Mouse (Mus musculus) midbrain, postnatal 0 days (tissue): Measurements from ENCODE around the gene Mnd1. TPM values are rescaled to one million over a fixed set of nuclear protein-coding genes. Genes with fewer than 3 reads are reported as not detected.

Experiments used
- ATAC-seq: fragments of 200-750 bp; cut with Nextera tagmentation; 2 replicates; pipeline ENCODE4 v1.8.0; 2017; ENCODE audit warnings: moderate number of reproducible peaks, mild to moderate bottlenecking, moderate TSS enrichment, moderate library complexity; ENCODE audit not compliant: low FRiP score
- DNase-seq: peaks from one replicate; pipeline ENCODE4 v3.0.0-alpha.2; 2015; ENCODE audit warnings: low spot score
- H3K27ac ChIP-seq: fragments of 300-500 bp; sonication (generic); 2 replicates; pipeline ENCODE4 v1.5.1; 2014; ENCODE audit warnings: low read depth, mild to moderate bottlenecking, low read length, mixed read lengths
- H3K27me3 ChIP-seq: fragments of 300-500 bp; sonication (generic); 2 replicates; pipeline ENCODE4 v1.6.1; 2014; ENCODE audit warnings: low read length, control low read depth, mixed read lengths; ENCODE audit not compliant: insufficient read depth
- H3K36me3 ChIP-seq: fragments of 300-500 bp; sonication (generic); 2 replicates; pipeline ENCODE4 v1.6.1; 2014; ENCODE audit warnings: low read length, control low read depth, mixed read lengths; ENCODE audit not compliant: insufficient read depth
- H3K4me1 ChIP-seq: fragments of 300-500 bp; sonication (generic); 2 replicates; pipeline ENCODE4 v1.6.1; 2014; ENCODE audit warnings: mild to moderate bottlenecking, control low read depth, antibody characterized with exemption, low read length, mixed read lengths; ENCODE audit not compliant: insufficient read depth
- H3K4me2 ChIP-seq: fragments of 300-500 bp; sonication (generic); 2 replicates; pipeline ENCODE4 v1.6.1; 2014; ENCODE audit warnings: low read depth, mild to moderate bottlenecking, low read length, mixed read lengths; ENCODE audit not compliant: poor library complexity, severe bottlenecking
- H3K4me3 ChIP-seq: fragments of 300-500 bp; sonication (generic); 2 replicates; pipeline ENCODE4 v1.5.1; 2014; ENCODE audit warnings: low read depth, mild to moderate bottlenecking, low read length, moderate library complexity
- H3K9ac ChIP-seq: fragments of 300-500 bp; sonication (generic); replicated peaks from 2 replicates; pipeline ENCODE4 v1.6.1; 2014; ENCODE audit warnings: mild to moderate bottlenecking, low read length, moderate library complexity, mixed read lengths; ENCODE audit not compliant: poor library complexity, severe bottlenecking
- H3K9me3 ChIP-seq: fragments of 300-500 bp; sonication (generic); 2 replicates; pipeline ENCODE4 v1.6.1; 2016; ENCODE audit warnings: low read length, control low read depth
- CTCF ChIP-seq: IDR thresholded peaks from 2 replicates; pipeline ENCODE4 v1.5.1; 2016; ENCODE audit warnings: antibody characterized with exemption, mild to moderate bottlenecking
- WGBS: fragments of 180-500 bp; shearing (Covaris S2); extraction: QIAGEN DNeasy Blood & Tissue Kit; methylation state at CpG from one replicate; pipeline ENCODE4 v1.1.7; 2014; 5-methylcytosine and 5-hydroxymethylcytosine counted together
- polyA plus RNA-seq: library from polyadenylated mRNA; unstranded; fragments of >200 nt; fragmentation: Nextera tagmentation; extraction: Ambion mirVana; gene quantifications from 2 replicates; pipeline ENCODE4 v1.2.1, GENCODE M21; 2015
- total RNA-seq: library from RNA; depleted of rRNA; stranded (reverse); fragments of >200 nt; gene quantifications from 2 replicates; pipeline ENCODE4 v1.2.3, GENCODE M21; 2014

Mnd1 gene
- total and polyA plus RNA-seq, 2 experiments from 2014 or later: 1.9 to 2.5 TPM

DNA sequence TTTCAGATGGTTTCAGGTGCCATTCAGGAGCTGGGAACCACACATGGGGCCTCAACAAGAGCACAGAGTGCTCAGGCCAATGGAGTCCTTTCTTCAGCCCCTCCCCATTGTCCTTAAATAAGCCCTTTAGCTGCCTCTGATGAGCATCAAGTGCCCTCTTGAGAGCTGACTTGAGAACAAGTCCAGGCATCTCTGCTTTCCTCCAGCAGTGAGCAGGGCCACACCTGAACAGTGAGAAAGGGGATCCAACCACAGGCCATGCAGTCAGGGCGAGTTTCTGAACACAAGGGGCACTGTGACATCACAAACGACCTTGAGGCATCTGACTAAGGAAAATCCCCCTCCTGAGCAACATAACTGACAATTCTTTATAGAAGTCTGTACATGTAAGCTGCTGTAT, 83.9 kb downstream of the Mnd1 start:
- ATAC-seq: no peak
- Histone ChIP-seq H3K27me3 (no peaks in the 10 kb centered on the region), H3K4me1 (no peaks in the 10 kb centered on the region), H3K36me3 (no peaks in the 10 kb centered on the region), H3K27ac (no peak overlapping the region), H3K4me2 (no peak overlapping the region), H3K9ac (no peak overlapping the region), H3K4me3 (no peak overlapping the region), H3K9me3 (no peaks in the 10 kb centered on the region)
- DNase-seq: no peak
- peak; percentile 18; the same call in 1 of the 2 replicates for TF ChIP-seq CTCF
- WGBS: 24% methylated on average over 2 of the region's 2 CpGs

DNA sequence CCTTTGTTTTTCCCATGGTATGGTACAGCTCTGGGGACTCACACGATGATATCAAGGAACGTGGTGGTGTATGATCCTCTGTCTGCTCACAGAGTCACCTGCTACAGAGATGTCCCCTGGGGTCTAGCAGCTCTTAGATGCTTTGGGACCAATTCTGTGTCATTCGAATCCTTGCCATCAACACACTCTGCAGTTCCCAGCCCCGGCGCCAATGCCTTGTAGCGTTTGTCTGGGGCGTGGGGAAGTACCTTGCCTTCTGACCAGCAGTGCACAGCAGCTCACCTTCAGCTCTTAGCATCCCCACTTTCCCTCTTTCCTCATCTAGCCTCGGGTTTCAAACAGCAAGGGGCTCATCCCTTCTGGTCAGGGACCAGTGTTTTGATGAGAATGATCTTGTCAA, 84.8 kb downstream of the Mnd1 start:
- whole genome bisulfite sequencing: 84% methylated on average over 8 of the region's 8 CpGs
- no peak for ATAC-seq
- H3K9me3 ChIP-seq: no peaks in the 10 kb centered on the region
- H3K27ac ChIP-seq: no peak overlapping the region
- no peak overlapping the region for H3K4me3 ChIP-seq
- TF ChIP-seq CTCF: no peak
- no peak overlapping the region for H3K9ac ChIP-seq
- no peaks in the 10 kb centered on the region for H3K36me3 ChIP-seq
- H3K4me2 ChIP-seq: no peak overlapping the region
- DNase-seq: no peak
- H3K4me1 ChIP-seq: no peaks in the 10 kb centered on the region
- H3K27me3 ChIP-seq: no peaks in the 10 kb centered on the region

DNA sequence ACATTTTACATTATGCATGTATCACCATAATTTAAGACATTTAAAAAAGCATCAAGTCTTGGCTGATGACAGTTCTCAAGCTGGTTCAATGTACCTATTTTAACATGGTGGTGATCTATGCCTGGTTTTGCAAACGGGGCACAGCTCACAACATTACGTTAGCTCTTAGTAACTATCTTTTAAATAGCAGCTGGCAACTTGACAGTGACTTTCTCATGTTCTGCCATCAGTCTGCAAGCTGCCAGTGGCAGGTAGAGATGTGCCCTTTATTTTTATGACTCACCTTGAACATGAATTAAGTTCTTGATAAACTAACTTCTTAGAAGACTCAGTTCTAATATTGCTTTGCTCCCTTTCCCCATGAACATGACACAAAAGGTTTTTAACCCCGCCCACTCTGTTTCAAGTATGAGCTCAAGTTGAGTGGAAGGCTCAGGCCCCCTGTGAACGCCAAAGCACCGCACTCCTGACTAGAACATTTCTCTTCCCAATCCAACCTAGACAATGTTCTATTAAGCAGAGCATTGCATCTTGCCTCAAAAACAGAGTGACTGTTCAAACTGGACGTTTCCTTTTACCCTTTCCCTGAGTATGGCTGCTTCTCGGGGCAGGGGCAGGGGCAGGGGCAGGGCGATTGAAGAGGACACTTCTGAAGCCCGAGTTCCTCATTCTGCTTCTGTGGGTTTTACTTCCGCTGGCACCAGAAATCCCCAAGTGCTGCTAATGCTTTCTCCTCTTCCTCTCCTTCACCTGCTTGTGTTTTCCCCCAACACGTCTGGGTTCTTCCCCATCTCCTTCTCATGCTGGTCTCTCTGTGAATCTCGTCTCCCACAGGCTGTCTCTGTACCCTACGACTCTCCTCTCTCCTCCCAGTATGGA, 86.5 kb downstream of the Mnd1 start:
- WGBS: 82% methylated on average over 13 of the region's 13 CpGs
- H3K27ac ChIP-seq: no peak overlapping the region
- no peak overlapping the region for H3K4me3 ChIP-seq
- no peak overlapping the region for H3K4me2 ChIP-seq
- H3K27me3 ChIP-seq: no peaks in the 10 kb centered on the region
- H3K36me3 ChIP-seq: no peaks in the 10 kb centered on the region
- H3K9me3 ChIP-seq: no peaks in the 10 kb centered on the region
- TF ChIP-seq CTCF: no peak
- ATAC-seq (no peak), DNase-seq (no peak)
- no peak overlapping the region for H3K9ac ChIP-seq
- no peaks in the 10 kb centered on the region for H3K4me1 ChIP-seq

DNA sequence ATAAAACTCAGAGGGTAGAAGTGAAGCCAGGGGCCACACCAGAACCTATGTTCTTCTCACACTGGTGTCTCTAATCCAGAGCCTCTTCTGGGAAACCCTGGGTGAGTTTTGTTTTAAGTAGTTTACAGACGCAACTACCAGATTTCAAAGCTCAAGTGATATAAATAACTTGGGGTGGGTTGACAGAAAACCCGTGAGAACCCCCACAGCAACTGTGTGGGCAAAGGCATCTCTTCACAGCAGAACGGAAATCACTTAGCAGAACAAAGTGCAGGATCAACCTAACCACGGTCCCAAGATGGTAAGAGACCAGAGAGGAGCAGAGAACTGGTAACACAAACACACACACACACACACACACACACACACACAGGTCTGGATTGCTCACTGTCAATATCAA, 89.8 kb downstream of the Mnd1 start:
- TF ChIP-seq CTCF: no peak
- no peaks in the 10 kb centered on the region for H3K27me3 ChIP-seq
- 88% methylated on average over 4 of the region's 4 CpGs for WGBS

DNA sequence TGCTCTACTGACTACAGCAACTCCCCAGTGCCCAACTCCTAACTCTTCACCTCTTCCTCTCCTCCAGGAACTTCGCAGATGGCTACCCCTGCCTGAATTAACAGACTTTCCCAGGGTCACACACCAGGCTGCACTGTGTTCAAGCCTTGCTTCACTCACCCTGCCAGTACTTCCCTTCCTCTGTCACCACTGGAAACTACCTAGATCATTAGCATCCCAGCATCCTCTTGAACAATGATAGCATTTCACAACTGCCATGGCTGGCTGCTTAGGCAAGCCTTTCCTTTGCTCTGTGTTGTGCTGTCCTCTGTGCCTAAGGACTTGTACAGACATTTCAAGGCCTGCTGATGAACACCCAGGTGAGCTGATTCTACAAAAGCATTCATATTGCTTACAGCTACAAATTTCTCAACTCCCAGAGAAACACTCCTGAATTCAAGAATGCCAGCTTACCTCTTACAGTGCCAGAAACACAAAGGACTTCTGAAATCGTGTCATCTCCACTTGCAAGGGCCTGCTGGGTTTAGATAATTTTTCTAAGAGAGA, 92.1 kb downstream of the Mnd1 start:
- WGBS: 79% methylated on average over 2 of the region's 2 CpGs
- H3K36me3 ChIP-seq: no peaks in the 10 kb centered on the region
- ATAC-seq: no peak

More for the DNA sequence above, 89.8 kb downstream of the Mnd1 start:
- Histone ChIP-seq H3K9ac (no peak overlapping the region), H3K4me1 (no peaks in the 10 kb centered on the region), H3K27ac (no peak overlapping the region), H3K4me3 (no peak overlapping the region), H3K9me3 (no peaks in the 10 kb centered on the region), H3K4me2 (no peak overlapping the region), H3K36me3 (no peaks in the 10 kb centered on the region)
- ATAC-seq: no peak
- no peak for DNase-seq

More for the DNA sequence above, 92.1 kb downstream of the Mnd1 start:
- Histone ChIP-seq H3K9ac (no peak overlapping the region), H3K4me3 (no peak overlapping the region), H3K4me1 (no peaks in the 10 kb centered on the region), H3K4me2 (no peak overlapping the region), H3K9me3 (no peaks in the 10 kb centered on the region), H3K27me3 (no peaks in the 10 kb centered on the region), H3K27ac (no peak overlapping the region)
- DNase-seq: no peak
- TF ChIP-seq CTCF: no peak
